Mouse (Mus musculus) neural tube, embryonic 11.5 days (tissue): ENCODE results near the gene Gm10392. TPM values are rescaled to one million over a fixed set of nuclear protein-coding genes. Genes with fewer than 3 reads are reported as not detected.

Experiments
- ATAC-seq: fragments of 200-750 bp; cut with Nextera tagmentation; 2 replicates; pipeline ENCODE4 v1.8.0; 2017; ENCODE audit warnings: moderate number of reproducible peaks, mild to moderate bottlenecking, moderate TSS enrichment, moderate library complexity; ENCODE audit not compliant: insufficient read depth, low FRiP score, low TSS enrichment
- DNase-seq: peaks from one replicate; pipeline ENCODE4 v3.0.0-alpha.2; 2015; ENCODE audit warnings: low spot score
- H3K27ac ChIP-seq: fragments of 300-500 bp; sonication (generic); 2 replicates; pipeline ENCODE4 v1.5.1; 2014; ENCODE audit warnings: low read depth, mild to moderate bottlenecking, low read length
- H3K27me3 ChIP-seq: fragments of 300-500 bp; sonication (generic); 2 replicates; pipeline ENCODE4 v1.6.1; 2014; ENCODE audit warnings: mild to moderate bottlenecking, low read length, mixed read lengths; ENCODE audit not compliant: control insufficient read depth, insufficient read depth
- H3K36me3 ChIP-seq: fragments of 300-500 bp; sonication (generic); 2 replicates; pipeline ENCODE4 v1.6.1; 2014; ENCODE audit warnings: mild to moderate bottlenecking, low read length, moderate library complexity, mixed read lengths; ENCODE audit not compliant: control insufficient read depth, insufficient read depth
- H3K4me1 ChIP-seq: fragments of 300-500 bp; sonication (generic); 2 replicates; pipeline ENCODE4 v1.6.1; 2014; ENCODE audit warnings: low read length, mixed read lengths; ENCODE audit not compliant: control insufficient read depth, insufficient read depth
- H3K4me2 ChIP-seq: fragments of 300-500 bp; sonication (generic); 2 replicates; pipeline ENCODE4 v1.6.1; 2014; ENCODE audit warnings: low read depth, mild to moderate bottlenecking, moderate library complexity
- H3K4me3 ChIP-seq: fragments of 300-500 bp; sonication (generic); 2 replicates; pipeline ENCODE4 v1.5.1; 2014; ENCODE audit warnings: low read depth, low read length
- H3K9ac ChIP-seq: fragments of 300-500 bp; sonication (generic); 2 replicates; pipeline ENCODE4 v1.6.1; 2014; ENCODE audit warnings: mild to moderate bottlenecking, low read length
- H3K9me3 ChIP-seq: fragments of 300-500 bp; sonication (generic); 2 replicates; pipeline ENCODE4 v1.6.1; 2016; ENCODE audit warnings: low read length; ENCODE audit not compliant: control insufficient read depth
- WGBS: fragments of 180-500 bp; shearing (Covaris S2); extraction: QIAGEN DNeasy Blood & Tissue Kit; methylation state at CpG from one replicate; pipeline ENCODE4 v1.1.7; 2014; 5-methylcytosine and 5-hydroxymethylcytosine counted together
- polyA plus RNA-seq: library from polyadenylated mRNA; unstranded; fragments of >200 nt; fragmentation: Nextera tagmentation; extraction: Ambion mirVana; gene quantifications from 2 replicates; pipeline ENCODE4 v1.2.1, GENCODE M21; 2014

Gm10392 gene
- polyA plus RNA-seq, 1 experiment from 2014 or later: not detected

DNA sequence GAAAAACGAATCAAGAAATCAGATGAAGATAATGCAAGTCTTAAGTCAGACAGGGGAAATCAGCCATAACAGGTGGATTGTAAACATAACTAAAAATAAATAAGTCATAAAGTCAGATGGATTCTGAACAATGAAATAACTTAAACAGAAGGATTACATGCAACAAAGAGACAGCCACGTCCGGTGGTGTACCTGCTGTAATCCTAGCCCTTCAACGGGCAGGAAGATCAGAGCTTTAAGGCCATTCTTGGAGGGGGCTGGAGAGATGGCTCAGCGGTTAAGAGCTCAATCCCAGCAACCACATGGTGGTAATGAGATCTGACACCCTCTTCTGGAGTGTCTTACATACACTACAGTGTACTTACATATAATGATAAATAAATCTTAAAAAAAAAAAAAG lies 7.7 kb downstream of the Gm10392 start:
- Histone ChIP-seq H3K27ac (no peak overlapping the region), H3K9ac (no peak overlapping the region), H3K27me3 (peaks cover 6% of the 10 kb centered on the region), H3K4me2 (no peak overlapping the region), H3K4me1 (peaks cover 26% of the 10 kb centered on the region), H3K9me3 (no peaks in the 10 kb centered on the region), H3K36me3 (peaks cover 8% of the 10 kb centered on the region), H3K4me3 (no peak overlapping the region)
- DNase-seq (no peak), ATAC-seq (no peak)
- 90% methylated on average over 5 of the region's 5 CpGs for WGBS

DNA sequence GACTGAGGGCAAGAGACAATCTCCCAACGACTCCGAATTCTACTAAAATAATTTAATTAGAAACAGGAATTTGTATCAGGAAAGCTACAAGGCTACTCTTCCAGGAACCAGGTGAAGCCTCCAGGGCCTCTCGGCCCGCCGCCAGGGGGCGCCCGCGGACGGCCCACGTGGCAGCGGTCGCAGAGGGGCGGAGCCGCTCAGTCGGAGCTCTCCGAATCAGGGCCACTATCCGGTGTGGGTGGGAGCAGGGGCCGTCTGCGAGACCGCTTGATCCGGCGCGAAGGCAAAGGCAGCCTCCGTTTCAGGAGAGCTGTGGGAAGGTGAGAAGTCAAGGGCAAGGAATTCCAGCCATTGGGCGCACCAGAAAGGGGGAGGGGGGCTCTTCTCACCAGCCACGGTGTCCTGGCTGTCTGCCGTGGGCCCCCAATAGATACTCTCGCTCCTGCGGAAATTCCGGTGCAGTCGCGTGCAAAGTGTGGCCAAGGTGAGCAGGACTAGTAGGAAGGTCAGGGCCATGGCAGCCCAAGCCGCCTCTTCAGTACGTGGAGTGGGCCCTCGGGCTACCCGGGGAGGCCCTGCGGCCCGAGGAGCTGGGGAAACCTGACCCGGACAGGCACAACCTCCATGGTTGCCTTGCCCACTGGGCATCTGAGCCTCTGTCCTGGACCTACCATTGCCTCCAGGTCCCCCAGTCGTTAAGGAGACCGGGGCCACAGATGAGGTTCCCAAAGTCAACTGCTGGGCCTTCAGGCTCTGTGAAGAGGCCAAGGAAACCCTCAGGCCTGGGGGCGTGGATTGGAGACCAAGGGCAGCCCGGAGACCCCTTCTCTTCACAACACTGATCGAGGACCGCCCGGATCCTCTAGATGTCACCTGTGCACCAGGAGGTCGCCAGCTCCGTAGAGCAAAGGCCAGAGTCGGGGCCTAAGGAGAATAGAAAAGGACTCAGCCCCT lies 10.7 kb downstream of the Gm10392 start:
- no peaks in the 10 kb centered on the region for H3K9me3 ChIP-seq

DNA sequence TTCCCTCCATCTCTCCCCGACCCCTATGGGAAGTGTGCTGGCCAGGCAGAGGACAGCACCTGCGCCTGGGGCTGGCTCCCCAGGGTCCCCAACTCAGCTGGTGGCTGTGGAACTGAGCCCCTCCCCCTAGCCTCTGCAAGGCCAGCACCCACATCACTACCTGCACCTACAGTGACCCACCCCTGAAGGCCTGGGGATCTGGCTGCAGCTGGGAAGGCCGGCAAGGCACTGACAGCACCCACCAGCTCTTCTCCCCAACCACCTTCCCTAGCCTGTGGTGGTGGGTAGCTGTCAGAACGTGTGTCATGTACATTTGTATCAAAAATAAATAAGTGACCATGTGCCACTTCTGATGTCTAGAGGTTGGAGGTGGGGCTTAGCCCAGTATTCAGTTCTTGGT lies 11.6 kb downstream of the Gm10392 start:
- ATAC-seq: no peak
- no peak overlapping the region for H3K4me3 ChIP-seq
- H3K27me3 ChIP-seq: no peaks in the 10 kb centered on the region
- no peaks in the 10 kb centered on the region for H3K9me3 ChIP-seq
- 68% methylated on average over 4 of the region's 4 CpGs for WGBS
- H3K27ac ChIP-seq: no peak overlapping the region
- H3K9ac ChIP-seq: no peak overlapping the region
- H3K4me2 ChIP-seq: no peak overlapping the region
- no peak for DNase-seq
- H3K4me1 ChIP-seq: 0 out of 2 replicates have a peak, but pooled peaks cover 5% of the 10 kb centered on the region
- peaks cover 26% of the 10 kb centered on the region for H3K36me3 ChIP-seq

More for the DNA sequence above, 10.7 kb downstream of the Gm10392 start:
- peak overlapping the region; percentile 30 for H3K4me2 ChIP-seq
- DNase-seq (peak; percentile 87), ATAC-seq (peak; percentile 42; the same call in 1 of the 2 replicates)
- H3K27ac ChIP-seq: no peak overlapping the region
- H3K4me3 ChIP-seq: peak overlapping the region; percentile 18; the same call in 1 of the 2 replicates
- H3K9ac ChIP-seq: 0 out of 2 replicates have a peak overlapping the region, but pooled peaks have one; percentile 35
- H3K27me3 ChIP-seq: no peaks in the 10 kb centered on the region
- peaks cover 17% of the 10 kb centered on the region for H3K36me3 ChIP-seq
- 0 out of 2 replicates have a peak, but pooled peaks cover 5% of the 10 kb centered on the region for H3K4me1 ChIP-seq
- 20% methylated on average over 48 of the region's 49 CpGs for WGBS

DNA sequence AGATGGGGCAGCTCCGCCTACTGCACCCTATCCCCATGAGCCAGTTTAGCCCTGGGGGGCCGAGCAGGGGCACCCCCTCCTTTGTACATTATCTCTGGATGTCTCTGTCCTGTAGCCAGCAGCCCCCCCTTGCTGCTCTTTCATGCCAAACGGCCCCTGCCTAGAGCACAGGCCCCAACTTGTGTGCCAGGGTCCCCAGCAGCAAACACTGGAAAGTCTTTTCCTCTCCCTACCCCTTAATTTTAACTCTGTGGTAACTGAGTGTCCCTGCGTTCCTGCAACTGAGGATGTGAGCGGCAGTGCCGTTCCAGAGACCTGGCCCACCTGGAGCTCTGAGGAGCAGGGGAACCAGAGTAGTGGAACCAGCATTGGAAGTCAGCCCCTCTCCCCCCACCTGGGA lies 12.1 kb downstream of the Gm10392 start:
- no peak overlapping the region for H3K4me2 ChIP-seq
- WGBS: 91% methylated on average over 6 of the region's 6 CpGs
- H3K27ac ChIP-seq: no peak overlapping the region
- 0 out of 2 replicates have a peak, but pooled peaks cover 2% of the 10 kb centered on the region for H3K4me1 ChIP-seq
- no peaks in the 10 kb centered on the region for H3K27me3 ChIP-seq
- ATAC-seq (no peak), DNase-seq (no peak)
- no peaks in the 10 kb centered on the region for H3K9me3 ChIP-seq
- H3K9ac ChIP-seq: no peak overlapping the region
- no peak overlapping the region for H3K4me3 ChIP-seq
- peaks cover 26% of the 10 kb centered on the region for H3K36me3 ChIP-seq

DNA sequence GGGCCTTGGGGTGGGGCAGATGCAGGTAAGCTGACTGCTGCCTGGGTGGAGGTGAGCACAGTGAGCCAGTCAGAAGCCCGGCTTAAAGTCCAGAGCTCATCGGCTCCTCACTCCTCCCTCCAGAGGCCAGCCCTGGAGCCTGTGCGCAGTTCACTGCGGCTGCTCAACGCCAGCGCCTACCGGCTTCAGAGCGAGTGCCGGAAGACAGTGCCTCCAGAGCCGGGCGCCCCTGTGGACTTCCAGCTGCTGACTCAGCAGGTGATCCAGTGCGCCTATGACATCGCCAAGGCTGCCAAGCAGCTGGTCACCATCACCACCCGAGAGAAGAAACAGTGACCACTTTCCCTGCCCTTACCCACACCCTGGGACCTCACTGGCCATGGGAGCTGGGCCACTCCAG lies 12.7 kb downstream of the Gm10392 start:
- 84% methylated on average over 14 of the region's 14 CpGs for WGBS
- H3K9ac ChIP-seq: no peak overlapping the region
- no peak overlapping the region for H3K4me2 ChIP-seq
- DNase-seq: no peak
- no peak overlapping the region for H3K27ac ChIP-seq
- no peak overlapping the region for H3K4me3 ChIP-seq
- no peaks in the 10 kb centered on the region for H3K27me3 ChIP-seq
- H3K36me3 ChIP-seq: peaks cover 26% of the 10 kb centered on the region
- H3K4me1 ChIP-seq: 0 out of 2 replicates have a peak, but pooled peaks cover 2% of the 10 kb centered on the region
- no peaks in the 10 kb centered on the region for H3K9me3 ChIP-seq
- ATAC-seq: no peak

DNA sequence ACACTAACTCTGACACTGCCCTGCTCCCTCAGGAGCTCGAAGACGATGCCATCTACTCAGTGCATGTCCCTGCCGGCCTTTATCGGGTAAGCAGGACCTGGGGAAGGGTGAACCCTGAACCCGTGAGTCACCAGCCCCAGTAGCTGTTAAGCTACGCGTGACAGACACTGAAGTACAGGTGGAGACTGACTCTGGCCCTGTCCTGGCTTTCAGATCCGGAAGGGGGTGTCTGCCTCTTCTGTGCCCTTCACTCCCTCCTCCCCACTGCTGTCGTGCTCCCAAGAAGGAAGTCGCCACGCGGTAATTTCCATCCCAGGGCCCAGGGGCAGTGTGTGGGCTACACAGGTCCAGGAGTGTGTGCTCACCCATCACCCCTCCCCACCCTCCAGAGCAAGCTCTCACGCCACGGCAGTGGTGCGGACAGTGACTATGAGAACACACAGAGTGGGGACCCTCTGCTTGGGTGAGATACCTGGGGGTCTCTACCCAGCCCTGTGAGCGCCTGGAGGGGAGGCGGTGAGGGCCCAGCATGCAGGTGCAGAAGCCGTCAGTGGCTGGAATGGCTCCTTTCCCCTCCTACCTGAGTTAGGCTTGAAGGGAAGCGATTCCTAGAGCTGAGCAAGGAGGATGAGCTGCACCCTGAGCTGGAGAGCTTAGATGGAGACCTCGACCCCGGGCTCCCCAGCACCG lies 13.6 kb downstream of the Gm10392 start:
- H3K27ac ChIP-seq: no peak overlapping the region
- H3K9me3 ChIP-seq: no peaks in the 10 kb centered on the region
- H3K4me2 ChIP-seq: no peak overlapping the region
- H3K27me3 ChIP-seq: no peaks in the 10 kb centered on the region
- WGBS: 93% methylated on average over 22 of the region's 22 CpGs
- 0 out of 2 replicates have a peak, but pooled peaks cover 2% of the 10 kb centered on the region for H3K4me1 ChIP-seq
- no peak overlapping the region for H3K9ac ChIP-seq
- DNase-seq (no peak), ATAC-seq (no peak)
- H3K36me3 ChIP-seq: peaks cover 26% of the 10 kb centered on the region
- H3K4me3 ChIP-seq: no peak overlapping the region

DNA sequence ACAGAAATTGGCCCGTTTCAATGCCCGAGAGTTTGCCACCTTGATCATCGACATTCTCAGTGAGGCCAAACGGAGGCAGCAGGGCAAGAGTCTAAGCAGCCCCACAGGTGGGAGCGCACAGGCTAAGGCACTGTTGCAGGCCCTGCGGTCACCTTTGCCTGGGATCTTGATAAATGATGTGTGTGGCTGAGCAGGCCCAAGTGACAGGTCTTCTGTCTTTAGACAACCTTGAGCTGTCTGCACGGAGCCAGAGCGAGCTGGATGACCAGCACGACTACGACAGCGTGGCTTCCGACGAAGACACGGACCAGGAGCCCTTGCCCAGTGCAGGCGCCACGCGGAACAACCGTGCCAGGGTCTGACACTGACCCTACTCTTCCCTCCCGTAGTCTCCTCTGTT lies 14.6 kb downstream of the Gm10392 start:
- H3K27ac ChIP-seq: no peak overlapping the region
- H3K9ac ChIP-seq: no peak overlapping the region
- 95% methylated on average over 19 of the region's 19 CpGs for WGBS
- H3K36me3 ChIP-seq: peaks cover 27% of the 10 kb centered on the region
- H3K9me3 ChIP-seq: no peaks in the 10 kb centered on the region
- no peak overlapping the region for H3K4me3 ChIP-seq
- no peaks in the 10 kb centered on the region for H3K27me3 ChIP-seq
- no peak for DNase-seq
- H3K4me2 ChIP-seq: no peak overlapping the region
- no peak for ATAC-seq
- H3K4me1 ChIP-seq: 0 out of 2 replicates have a peak, but pooled peaks cover 2% of the 10 kb centered on the region

DNA sequence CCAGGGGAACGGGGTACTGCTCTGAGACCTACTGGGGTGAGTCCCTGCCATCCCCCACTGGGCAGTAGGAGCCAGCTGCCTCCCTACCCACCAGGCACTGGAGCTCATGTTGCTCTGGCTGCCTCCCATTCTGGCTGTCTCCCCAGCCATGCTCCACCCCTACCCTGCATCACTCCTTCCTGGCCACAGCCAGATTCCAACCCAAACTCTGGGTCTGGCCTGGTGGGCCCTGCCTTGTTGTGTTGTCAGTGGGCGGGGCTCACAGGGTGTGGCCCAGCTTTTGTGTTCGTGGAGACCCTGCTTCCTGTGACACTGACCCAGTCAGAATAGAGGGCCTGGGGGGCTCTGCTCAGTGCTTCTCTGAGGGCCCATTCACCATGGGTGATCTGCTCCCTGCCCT lies 15.5 kb downstream of the Gm10392 start:
- H3K36me3 ChIP-seq: peaks cover 30% of the 10 kb centered on the region
- no peak overlapping the region for H3K4me3 ChIP-seq
- no peaks in the 10 kb centered on the region for H3K9me3 ChIP-seq
- H3K27ac ChIP-seq: no peak overlapping the region
- ATAC-seq (no peak), DNase-seq (no peak)
- H3K4me2 ChIP-seq: no peak overlapping the region
- H3K4me1 ChIP-seq: 0 out of 2 replicates have a peak, but pooled peaks cover 2% of the 10 kb centered on the region
- H3K27me3 ChIP-seq: no peaks in the 10 kb centered on the region
- WGBS: 66% methylated on average over 3 of the region's 3 CpGs
- H3K9ac ChIP-seq: no peak overlapping the region
